Mouse (Mus musculus): ENCODE data around the gene Cfap70. TPM values are rescaled to one million over a fixed set of nuclear protein-coding genes. Genes with fewer than 3 reads are reported as not detected.

Gene Cfap70
- polyA plus RNA-seq, 1 experiment from 2014 or later: 0.47 TPM

DNA sequence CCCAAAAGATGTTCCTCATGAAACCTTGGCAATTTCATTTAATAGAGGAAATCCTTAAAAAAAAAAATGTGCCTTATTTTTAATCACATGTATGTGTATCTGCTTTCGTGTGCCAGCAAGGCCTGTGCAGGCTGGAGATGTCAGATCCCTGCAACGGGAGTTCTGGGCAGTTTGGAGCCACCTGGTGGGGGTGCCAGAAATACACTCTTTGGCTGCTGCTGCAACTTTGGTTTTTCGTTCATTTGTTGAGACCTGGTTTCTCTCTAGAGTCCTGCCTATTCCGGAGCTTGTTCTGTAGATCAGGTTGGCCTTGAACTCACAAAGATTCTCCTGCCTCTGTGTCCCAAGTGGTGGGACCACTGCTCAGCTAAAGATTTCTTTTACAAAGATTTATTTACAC lies 53.2 kb downstream of the Cfap70 start:
- no peak overlapping the region for H3K4me3 ChIP-seq
- H3K9me3 ChIP-seq: no peaks in the 10 kb centered on the region
- H3K27ac ChIP-seq (replicated peaks): no peak overlapping the region
- 47% methylated on average over 4 of the region's 4 CpGs for WGBS
- peaks cover 5% of the 10 kb centered on the region; the same call in 1 of the 2 replicates for H3K4me1 ChIP-seq
- peak; percentile 35 for DNase-seq (ENCODE audit: low spot score)
- no peaks in the 10 kb centered on the region for H3K27me3 ChIP-seq (replicated peaks; ENCODE audit: low read depth, poor library complexity, severe bottlenecking)
- no peaks in the 10 kb centered on the region for H3K36me3 ChIP-seq (replicated peaks)

- DNase-seq (ENCODE audit: low spot score): no peak
- no peak overlapping the region for H3K27ac ChIP-seq (replicated peaks)
- no peak overlapping the region for H3K4me3 ChIP-seq
- WGBS: 87% methylated on average over 9 of the region's 9 CpGs
- peaks cover 11% of the 10 kb centered on the region; the same call in 1 of the 2 replicates for H3K4me1 ChIP-seq
- H3K27me3 ChIP-seq (replicated peaks; ENCODE audit: low read depth, poor library complexity, severe bottlenecking): no peaks in the 10 kb centered on the region
- no peaks in the 10 kb centered on the region for H3K9me3 ChIP-seq
- no peaks in the 10 kb centered on the region for H3K36me3 ChIP-seq (replicated peaks)
Measured at GRCm38 (mm10) chr14:20397220-20397619, 54.8 kb downstream of the Cfap70 start.

DNA sequence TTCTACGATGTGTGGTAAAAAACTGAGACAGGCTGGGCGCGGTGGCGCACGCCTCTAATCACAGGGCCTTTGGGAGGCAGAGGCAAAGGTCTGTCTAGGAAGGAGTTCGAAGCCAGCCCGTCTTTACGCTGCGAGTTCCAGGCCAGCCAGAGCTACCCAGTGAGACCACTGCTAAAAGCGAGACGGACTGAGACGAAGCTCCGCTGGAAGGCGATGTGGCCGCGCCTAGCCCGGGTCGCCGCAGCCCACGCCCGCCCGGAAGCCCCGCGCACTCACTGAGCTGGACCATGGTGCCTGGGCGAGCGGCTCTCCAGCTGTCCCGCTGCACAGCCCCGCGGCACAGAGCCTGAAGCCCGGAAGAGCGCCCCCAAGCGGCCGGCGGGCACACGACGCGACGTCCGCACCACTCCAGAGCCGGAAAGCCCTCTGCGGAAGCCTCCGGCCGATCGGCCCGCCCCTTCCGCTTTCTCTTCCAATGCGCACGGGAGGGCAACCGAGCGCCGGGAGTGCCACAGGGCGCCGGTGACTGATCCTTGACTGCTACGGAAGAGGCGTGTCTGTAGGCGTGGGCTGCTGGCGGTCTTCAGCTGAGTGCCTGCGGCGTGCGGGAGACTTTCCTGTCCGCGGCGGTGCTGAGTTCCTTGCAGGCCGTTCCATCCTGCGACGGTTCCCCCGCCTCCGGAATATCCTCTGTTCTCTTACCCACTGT lies 58.7 kb downstream of the Cfap70 start, which contains the start of gene Mrps16:
Mrps16 (minus strand) TSS at position 430 of the 709 bp plus-strand sequence.
- Histone ChIP-seq H3K36me3 (replicated peaks) (peaks cover 24% of the 10 kb centered on the region), H3K9me3 (no peaks in the 10 kb centered on the region), H3K4me1 (peaks cover 19% of the 10 kb centered on the region), H3K27ac (replicated peaks) (peak within 1 kb of the TSS; percentile 96), H3K4me3 (peak within 1 kb of the TSS; percentile 88), H3K27me3 (replicated peaks; ENCODE audit: low read depth, poor library complexity, severe bottlenecking) (no peaks in the 10 kb centered on the region)
- peak; percentile 97 for DNase-seq (ENCODE audit: low spot score)
- WGBS: under 1% methylated on average over 68 of the region's 68 CpGs

GRCm38 (mm10) chr14:20392326-20392725 lies 59.7 kb downstream of the Cfap70 start:
- DNase-seq (ENCODE audit: low spot score): no peak
- Histone ChIP-seq H3K27ac (replicated peaks) (no peak overlapping the region), H3K4me1 (peaks cover 26% of the 10 kb centered on the region), H3K27me3 (replicated peaks; ENCODE audit: low read depth, poor library complexity, severe bottlenecking) (no peaks in the 10 kb centered on the region), H3K4me3 (peak overlapping the region; percentile 21; the same call in 1 of the 2 replicates), H3K36me3 (replicated peaks) (peaks cover 29% of the 10 kb centered on the region), H3K9me3 (no peaks in the 10 kb centered on the region)
- WGBS: 86% methylated on average over 4 of the region's 4 CpGs

DNA sequence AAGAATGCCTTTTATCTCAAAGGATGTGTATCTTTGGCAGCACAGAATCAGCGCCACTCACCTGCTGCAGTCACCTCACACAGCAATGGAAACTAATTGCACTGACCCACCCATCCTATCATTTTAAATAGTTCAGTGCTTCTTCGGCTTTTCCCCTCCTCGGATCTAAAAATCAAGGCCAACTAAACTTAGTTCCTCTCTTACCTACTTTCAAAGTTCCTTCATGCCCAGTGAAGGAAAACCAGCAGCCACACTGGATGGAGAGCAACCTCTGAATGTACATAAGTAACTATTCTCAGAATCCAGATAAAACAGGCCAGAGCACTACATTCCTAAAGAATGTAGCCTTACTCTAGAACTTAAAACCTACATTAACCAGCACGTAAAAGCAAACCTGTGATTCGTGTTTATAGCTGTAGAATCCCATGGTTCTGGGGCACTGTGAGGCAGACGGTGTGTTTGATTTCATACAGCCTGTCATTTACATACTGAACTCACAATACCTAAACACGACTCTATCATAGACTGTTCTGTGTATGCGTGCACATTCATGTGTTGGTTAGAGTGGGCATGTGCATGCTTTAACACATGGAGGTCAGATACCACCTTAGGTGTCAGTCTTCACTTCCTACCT lies 62.5 kb downstream of the Cfap70 start:
- no peaks in the 10 kb centered on the region for H3K9me3 ChIP-seq
- H3K4me3 ChIP-seq: peak overlapping the region; percentile 91
- peaks cover 57% of the 10 kb centered on the region for H3K36me3 ChIP-seq (replicated peaks)
- DNase-seq (ENCODE audit: low spot score): no peak
- H3K4me1 ChIP-seq: peaks cover 46% of the 10 kb centered on the region
- no peaks in the 10 kb centered on the region for H3K27me3 ChIP-seq (replicated peaks; ENCODE audit: low read depth, poor library complexity, severe bottlenecking)
- 89% methylated on average over 8 of the region's 8 CpGs for WGBS
- peak overlapping the region; percentile 91; the same call in 1 of the 2 replicates for H3K27ac ChIP-seq (replicated peaks)

GRCm38 (mm10) chr14:20388441-20389129 lies 63.4 kb downstream of the Cfap70 start, which contains the start of gene Dnajc9:
Gene Dnajc9, minus strand, starts transcription at chr14:20388910.
- Histone ChIP-seq H3K4me1 (peaks cover 41% of the 10 kb centered on the region), H3K27me3 (replicated peaks; ENCODE audit: low read depth, poor library complexity, severe bottlenecking) (no peaks in the 10 kb centered on the region), H3K9me3 (no peaks in the 10 kb centered on the region), H3K36me3 (replicated peaks) (peaks cover 66% of the 10 kb centered on the region), H3K4me3 (peak within 1 kb of the TSS; percentile 91), H3K27ac (replicated peaks) (peak within 1 kb of the TSS; percentile 91)
- peak; percentile 96 for DNase-seq (ENCODE audit: low spot score)
- WGBS: under 1% methylated on average over 59 of the region's 59 CpGs

- H3K36me3 ChIP-seq (replicated peaks): peaks cover 97% of the 10 kb centered on the region
- WGBS: 92% methylated on average over 9 of the region's 9 CpGs
Measured at GRCm38 (mm10) chr14:20379753-20380430, 72.1 kb downstream of the Cfap70 start.

GRCm38 (mm10) chr14:20379087-20379640 lies 72.9 kb downstream of the Cfap70 start:
- DNase-seq (ENCODE audit: low spot score): no peak
- 88% methylated on average over 5 of the region's 5 CpGs for WGBS
- H3K4me3 ChIP-seq: no peak overlapping the region
- no peaks in the 10 kb centered on the region for H3K27me3 ChIP-seq (replicated peaks; ENCODE audit: low read depth, poor library complexity, severe bottlenecking)
- H3K27ac ChIP-seq (replicated peaks): no peak overlapping the region
- no peaks in the 10 kb centered on the region for H3K9me3 ChIP-seq
- H3K36me3 ChIP-seq (replicated peaks): peaks cover 96% of the 10 kb centered on the region
- no peaks in the 10 kb centered on the region for H3K4me1 ChIP-seq

More at GRCm38 (mm10) chr14:20379753-20380430, 72.1 kb downstream of the Cfap70 start:
- no peak overlapping the region for H3K27ac ChIP-seq (replicated peaks)
- no peaks in the 10 kb centered on the region for H3K4me1 ChIP-seq
- DNase-seq (ENCODE audit: low spot score): no peak
- H3K27me3 ChIP-seq (replicated peaks; ENCODE audit: low read depth, poor library complexity, severe bottlenecking): no peaks in the 10 kb centered on the region
- H3K9me3 ChIP-seq: no peaks in the 10 kb centered on the region
- H3K4me3 ChIP-seq: no peak overlapping the region

DNA sequence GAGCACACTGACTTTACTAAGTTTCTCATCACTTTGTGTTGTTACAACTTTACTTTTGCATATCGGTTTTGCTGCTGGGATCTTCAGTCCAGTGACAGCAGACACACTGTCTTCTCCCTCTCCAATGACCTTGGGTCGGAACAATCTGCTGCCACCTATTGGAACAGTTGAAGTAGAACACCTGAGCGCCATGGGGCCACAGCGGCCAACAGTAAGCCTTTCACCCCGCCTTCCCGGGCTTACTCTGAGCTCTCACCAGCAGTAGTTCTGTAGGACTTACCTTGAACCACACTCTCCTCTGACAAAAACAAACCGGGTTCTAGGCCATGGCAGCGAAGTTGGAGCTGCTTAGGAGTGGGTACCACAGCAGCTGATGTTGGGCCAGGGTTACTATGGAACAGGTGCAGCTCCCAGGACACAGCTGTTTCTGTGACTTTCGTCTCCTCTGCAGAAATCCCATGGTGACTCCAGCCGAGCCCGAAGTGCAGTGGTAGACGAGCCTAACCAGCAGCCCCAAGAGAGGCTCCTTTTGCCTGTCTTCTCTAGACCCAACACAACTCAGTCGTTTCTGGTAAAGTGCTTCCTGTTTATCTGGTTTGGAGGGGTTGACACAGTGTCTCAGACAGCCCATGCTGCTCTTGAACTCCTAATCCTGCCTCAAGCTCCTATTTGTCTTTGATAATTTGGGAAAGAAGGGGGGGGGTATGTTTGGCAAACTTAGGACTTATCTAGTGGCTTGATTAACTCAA lies 73.5 kb downstream of the Cfap70 start:
- peak; percentile 63 for DNase-seq (ENCODE audit: low spot score)
- 38% methylated on average over 13 of the region's 13 CpGs for whole genome bisulfite sequencing
- Histone ChIP-seq H3K27ac (replicated peaks) (no peak overlapping the region), H3K27me3 (replicated peaks; ENCODE audit: low read depth, poor library complexity, severe bottlenecking) (no peaks in the 10 kb centered on the region), H3K4me1 (no peaks in the 10 kb centered on the region), H3K4me3 (no peak overlapping the region), H3K36me3 (replicated peaks) (peaks cover 94% of the 10 kb centered on the region), H3K9me3 (no peaks in the 10 kb centered on the region)

- Histone ChIP-seq H3K9me3 (no peaks in the 10 kb centered on the region), H3K27ac (replicated peaks) (no peak overlapping the region), H3K4me3 (no peak overlapping the region), H3K36me3 (replicated peaks) (peaks cover 94% of the 10 kb centered on the region), H3K4me1 (no peaks in the 10 kb centered on the region), H3K27me3 (replicated peaks; ENCODE audit: low read depth, poor library complexity, severe bottlenecking) (no peaks in the 10 kb centered on the region)
- WGBS: 84% methylated on average over 4 of the region's 4 CpGs
- DNase-seq (ENCODE audit: low spot score): no peak
Measured at GRCm38 (mm10) chr14:20377112-20377521, 74.9 kb downstream of the Cfap70 start.

- WGBS: 90% methylated on average over 1 of the region's 1 CpGs
- Histone ChIP-seq H3K9me3 (no peaks in the 10 kb centered on the region), H3K36me3 (replicated peaks) (peaks cover 83% of the 10 kb centered on the region), H3K4me3 (no peak overlapping the region), H3K27ac (replicated peaks) (no peak overlapping the region), H3K4me1 (no peaks in the 10 kb centered on the region), H3K27me3 (replicated peaks; ENCODE audit: low read depth, poor library complexity, severe bottlenecking) (no peaks in the 10 kb centered on the region)
- DNase-seq (ENCODE audit: low spot score): no peak
Measured at GRCm38 (mm10) chr14:20371854-20372253, 80.2 kb downstream of the Cfap70 start.
